Mouse (Mus musculus): ENCODE results near the gene Gas2l2. TPM values are rescaled to one million over a fixed set of nuclear protein-coding genes. Genes with fewer than 3 reads are reported as not detected.
A peak's percentile ranks its signal among the peaks of the same experiment; 100 is the strongest.

The Gas2l2 gene
- polyA plus RNA-seq, 1 experiment = not detected

- 55% methylated on average over 2 of the region's 2 CpGs for WGBS
- no peaks in the 10 kb centered on the region for H3K36me3 ChIP-seq (ENCODE audit: control insufficient read depth, insufficient read depth, low read length)
- DNase-seq (ENCODE audit: low read depth in 1 of 2, low spot score in 2 of 2) = no peak
- H3K27me3 ChIP-seq (ENCODE audit: control insufficient read depth, insufficient read depth, low read length) = peaks cover 5% of the 10 kb centered on the region
- peaks cover 5% of the 10 kb centered on the region; the same call in 1 of the 2 replicates for H3K4me1 ChIP-seq (ENCODE audit: control insufficient read depth, insufficient read depth, insufficient read length)
- no peak overlapping the region for H3K27ac ChIP-seq (ENCODE audit: insufficient read depth, low read length)
- TF ChIP-seq CTCF (IDR thresholded peaks at IDR 0.05; ENCODE audit: extremely low read depth, insufficient read depth, insufficient read length, insufficient replicate concordance) (no peak), POLR2A (IDR thresholded peaks at IDR 0.05; ENCODE audit: low read depth, low read length) (no peak)
- H3K4me3 ChIP-seq (ENCODE audit: extremely low read depth, insufficient read depth, insufficient read length) = no peak overlapping the region
Observed at GRCm38 (mm10) chr11:83465976-83466375, 36.7 kb upstream of the Gas2l2 start.

- Histone ChIP-seq H3K4me1 (ENCODE audit: control insufficient read depth, insufficient read depth, insufficient read length) (peaks cover 5% of the 10 kb centered on the region; the same call in 1 of the 2 replicates), H3K36me3 (ENCODE audit: control insufficient read depth, insufficient read depth, low read length) (no peaks in the 10 kb centered on the region), H3K27ac (ENCODE audit: insufficient read depth, low read length) (no peak within 1 kb of the TSS), H3K4me3 (ENCODE audit: extremely low read depth, insufficient read depth, insufficient read length) (peak within 1 kb of the TSS; percentile 58; the same call in 1 of the 2 replicates), H3K27me3 (ENCODE audit: control insufficient read depth, insufficient read depth, low read length) (peaks cover 5% of the 10 kb centered on the region)
- no peak for TF ChIP-seq CTCF (IDR thresholded peaks at IDR 0.05; ENCODE audit: extremely low read depth, insufficient read depth, insufficient read length, insufficient replicate concordance)
- no peak for TF ChIP-seq POLR2A (IDR thresholded peaks at IDR 0.05; ENCODE audit: low read depth, low read length)
- under 1% methylated on average over 42 of the region's 42 CpGs for WGBS
- DNase-seq (ENCODE audit: low read depth in 1 of 2, low spot score in 2 of 2) = peak in 1 of 2 experiments; percentile 41
Observed at GRCm38 (mm10) chr11:83462711-83463244, 33.5 kb upstream of the Gas2l2 start, which contains the start of gene Mmp28. Gene Mmp28, minus strand, starts transcription at chr11:83463071.

GRCm38 (mm10) chr11:83461462-83462027 is 32.3 kb upstream of the Gas2l2 start:
- TF ChIP-seq CTCF (IDR thresholded peaks at IDR 0.05; ENCODE audit: extremely low read depth, insufficient read depth, insufficient read length, insufficient replicate concordance) (no peak), POLR2A (IDR thresholded peaks at IDR 0.05; ENCODE audit: low read depth, low read length) (no peak)
- 79% methylated on average over 10 of the region's 10 CpGs for WGBS
- Histone ChIP-seq H3K27ac (ENCODE audit: insufficient read depth, low read length) (no peak overlapping the region), H3K27me3 (ENCODE audit: control insufficient read depth, insufficient read depth, low read length) (peaks cover 5% of the 10 kb centered on the region), H3K4me1 (ENCODE audit: control insufficient read depth, insufficient read depth, insufficient read length) (peaks cover 5% of the 10 kb centered on the region; the same call in 1 of the 2 replicates), H3K4me3 (ENCODE audit: extremely low read depth, insufficient read depth, insufficient read length) (no peak overlapping the region), H3K36me3 (ENCODE audit: control insufficient read depth, insufficient read depth, low read length) (no peaks in the 10 kb centered on the region)
- DNase-seq (ENCODE audit: low read depth in 1 of 2, low spot score in 2 of 2) = no peak

GRCm38 (mm10) chr11:83457912-83458601 is 28.8 kb upstream of the Gas2l2 start:
- Histone ChIP-seq H3K27ac (ENCODE audit: insufficient read depth, low read length) (no peak overlapping the region), H3K27me3 (ENCODE audit: control insufficient read depth, insufficient read depth, low read length) (peaks cover 5% of the 10 kb centered on the region), H3K4me1 (ENCODE audit: control insufficient read depth, insufficient read depth, insufficient read length) (peaks cover 5% of the 10 kb centered on the region; the same call in 1 of the 2 replicates), H3K36me3 (ENCODE audit: control insufficient read depth, insufficient read depth, low read length) (no peaks in the 10 kb centered on the region), H3K4me3 (ENCODE audit: extremely low read depth, insufficient read depth, insufficient read length) (no peak overlapping the region)
- 88% methylated on average over 9 of the region's 9 CpGs for WGBS
- DNase-seq (ENCODE audit: low read depth in 1 of 2, low spot score in 2 of 2) = no peak
- TF ChIP-seq CTCF (IDR thresholded peaks at IDR 0.05; ENCODE audit: extremely low read depth, insufficient read depth, insufficient read length, insufficient replicate concordance) (no peak), POLR2A (IDR thresholded peaks at IDR 0.05; ENCODE audit: low read depth, low read length) (no peak)

GRCm38 (mm10) chr11:83457257-83457656 is 28.0 kb upstream of the Gas2l2 start:
- TF ChIP-seq POLR2A (IDR thresholded peaks at IDR 0.05; ENCODE audit: low read depth, low read length) (no peak), CTCF (IDR thresholded peaks at IDR 0.05; ENCODE audit: extremely low read depth, insufficient read depth, insufficient read length, insufficient replicate concordance) (no peak)
- 63% methylated on average over 7 of the region's 7 CpGs for WGBS
- H3K4me3 ChIP-seq (ENCODE audit: extremely low read depth, insufficient read depth, insufficient read length) = no peak overlapping the region
- no peaks in the 10 kb centered on the region for H3K27me3 ChIP-seq (ENCODE audit: control insufficient read depth, insufficient read depth, low read length)
- H3K36me3 ChIP-seq (ENCODE audit: control insufficient read depth, insufficient read depth, low read length) = no peaks in the 10 kb centered on the region
- no peak for DNase-seq (ENCODE audit: low read depth in 1 of 2, low spot score in 2 of 2)
- H3K4me1 ChIP-seq (ENCODE audit: control insufficient read depth, insufficient read depth, insufficient read length) = no peaks in the 10 kb centered on the region
- no peak overlapping the region for H3K27ac ChIP-seq (ENCODE audit: insufficient read depth, low read length)

- DNase-seq (ENCODE audit: low read depth in 1 of 2, low spot score in 2 of 2) = no peak
Observed at GRCm38 (mm10) chr11:83455608-83456007, 26.4 kb upstream of the Gas2l2 start.

More at GRCm38 (mm10) chr11:83455608-83456007, 26.4 kb upstream of the Gas2l2 start:
- H3K27me3 ChIP-seq (ENCODE audit: control insufficient read depth, insufficient read depth, low read length) = no peaks in the 10 kb centered on the region
- TF ChIP-seq CTCF (IDR thresholded peaks at IDR 0.05; ENCODE audit: extremely low read depth, insufficient read depth, insufficient read length, insufficient replicate concordance) = no peak
- no peak for TF ChIP-seq POLR2A (IDR thresholded peaks at IDR 0.05; ENCODE audit: low read depth, low read length)
- no peak overlapping the region for H3K4me3 ChIP-seq (ENCODE audit: extremely low read depth, insufficient read depth, insufficient read length)
- H3K36me3 ChIP-seq (ENCODE audit: control insufficient read depth, insufficient read depth, low read length) = no peaks in the 10 kb centered on the region
- no peaks in the 10 kb centered on the region for H3K4me1 ChIP-seq (ENCODE audit: control insufficient read depth, insufficient read depth, insufficient read length)
- 79% methylated on average over 3 of the region's 3 CpGs for WGBS
- H3K27ac ChIP-seq (ENCODE audit: insufficient read depth, low read length) = no peak overlapping the region

Measured in spleen, adult 2 months (tissue).